Mouse (Mus musculus) embryonic fibroblast, embryonic 13.5 days (primary cell): Measurements from ENCODE around the gene Mustn1.

Source experiments
- CTCF ChIP-seq: IDR thresholded peaks from 2 replicates; pipeline ENCODE4 v1.5.1; 2011; ENCODE audit warnings: mild to moderate bottlenecking, control low read depth, low read length, moderate library complexity, borderline replicate concordance; ENCODE audit not compliant: insufficient read depth
- POLR2A ChIP-seq: IDR thresholded peaks from 2 replicates; pipeline ENCODE4 v1.6.1; 2011; ENCODE audit warnings: low read depth, mild to moderate bottlenecking, control low read depth, low read length, moderate library complexity

- TF ChIP-seq POLR2A (no peak), CTCF (no peak)
Observed at GRCm38 (mm10) chr14:30875955-30876354, 3.0 kb upstream of the Mustn1 start.
